Mouse (Mus musculus): Measurements from ENCODE around the gene Smc3. TPM values are rescaled to one million over a fixed set of nuclear protein-coding genes. Genes with fewer than 3 reads are reported as not detected.
"Not testable (repeated sequence)": the region's sequence is repeated elsewhere in the genome, so short reads cannot be mapped to it uniquely, and the experiment has no call there.

Smc3 gene
- polyA plus RNA-seq, 1 experiment from 2014 or later: 91.8 TPM

GRCm38 (mm10) chr19:53647301-53647700, 47.1 kb downstream of the Smc3 start:
- Histone ChIP-seq H3K4me1 (peaks cover 6% of the 10 kb centered on the region), H3K4me2 (no peak overlapping the region), H3K9me3 (no peaks in the 10 kb centered on the region), H3K27me3 (no peaks in the 10 kb centered on the region), H3K27ac (no peak overlapping the region), H3K9ac (no peak overlapping the region), H3K4me3 (replicated peaks) (no peak overlapping the region), H3K36me3 (replicated peaks) (peaks cover 41% of the 10 kb centered on the region)
- no peak for ATAC-seq (ENCODE audit: low FRiP score)
- WGBS: 90% methylated on average over 9 of the region's 9 CpGs

DNA sequence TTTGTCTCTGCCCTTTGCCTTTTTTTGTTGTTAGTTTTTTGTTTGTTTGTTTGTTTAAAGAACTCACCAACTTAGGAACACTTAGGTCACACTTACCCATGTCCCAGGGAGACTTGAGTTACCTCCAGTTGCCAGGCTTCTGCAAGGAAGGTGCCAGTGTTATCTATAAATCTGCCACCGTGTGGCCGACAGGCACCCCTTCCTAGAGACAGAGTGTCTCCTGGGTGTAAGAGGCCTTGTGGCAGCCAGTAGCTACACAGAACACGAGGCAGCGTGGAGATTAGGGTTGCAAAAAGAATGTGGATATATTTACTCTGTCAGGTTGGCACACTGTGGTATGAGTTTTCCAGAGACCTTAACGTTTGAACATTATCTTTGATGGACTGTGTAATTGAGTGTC, 47.9 kb downstream of the Smc3 start:
- H3K4me2 ChIP-seq: no peak overlapping the region
- H3K9ac ChIP-seq: no peak overlapping the region
- H3K4me1 ChIP-seq: peaks cover 11% of the 10 kb centered on the region
- WGBS: 66% methylated on average over 5 of the region's 5 CpGs
- H3K27ac ChIP-seq: no peak overlapping the region
- no peaks in the 10 kb centered on the region for H3K9me3 ChIP-seq
- H3K27me3 ChIP-seq: no peaks in the 10 kb centered on the region
- ATAC-seq (ENCODE audit: low FRiP score): no peak
- no peak overlapping the region for H3K4me3 ChIP-seq (replicated peaks)
- H3K36me3 ChIP-seq (replicated peaks): peaks cover 37% of the 10 kb centered on the region

- no peak overlapping the region for H3K4me3 ChIP-seq (replicated peaks)
- H3K4me2 ChIP-seq: no peak overlapping the region
- peaks cover 30% of the 10 kb centered on the region for H3K36me3 ChIP-seq (replicated peaks)
- peaks cover 16% of the 10 kb centered on the region for H3K4me1 ChIP-seq
- H3K9ac ChIP-seq: no peak overlapping the region
- H3K9me3 ChIP-seq: no peaks in the 10 kb centered on the region
- peak; percentile 47 for ATAC-seq (ENCODE audit: low FRiP score)
- H3K27ac ChIP-seq: no peak overlapping the region
- H3K27me3 ChIP-seq: no peaks in the 10 kb centered on the region
- 38% methylated on average over 10 of the region's 10 CpGs for WGBS
These were observed 48.6 kb downstream of the Smc3 start for GRCm38 (mm10) chr19:53648802-53649236.

- no peak overlapping the region for H3K4me3 ChIP-seq (replicated peaks)
- H3K27ac ChIP-seq: no peak overlapping the region
- no peaks in the 10 kb centered on the region for H3K27me3 ChIP-seq
- H3K9ac ChIP-seq: no peak overlapping the region
- H3K36me3 ChIP-seq (replicated peaks): peaks cover 26% of the 10 kb centered on the region
- no peak; the same call in 1 of the 2 replicates for ATAC-seq (ENCODE audit: low FRiP score)
- no peak overlapping the region for H3K4me2 ChIP-seq
- H3K9me3 ChIP-seq: no peaks in the 10 kb centered on the region
- peaks cover 22% of the 10 kb centered on the region for H3K4me1 ChIP-seq
- 78% methylated on average over 6 of the region's 6 CpGs for WGBS
These were observed 49.2 kb downstream of the Smc3 start for GRCm38 (mm10) chr19:53649361-53649760.

GRCm38 (mm10) chr19:53649802-53650201, 49.6 kb downstream of the Smc3 start:
- Histone ChIP-seq H3K27me3 (no peaks in the 10 kb centered on the region), H3K9ac (no peak overlapping the region), H3K27ac (no peak overlapping the region), H3K4me2 (no peak overlapping the region), H3K36me3 (replicated peaks) (peaks cover 23% of the 10 kb centered on the region), H3K4me1 (peaks cover 25% of the 10 kb centered on the region), H3K4me3 (replicated peaks) (no peak overlapping the region), H3K9me3 (no peaks in the 10 kb centered on the region)
- no peak for ATAC-seq (ENCODE audit: low FRiP score)
- 80% methylated on average over 5 of the region's 5 CpGs for WGBS

DNA sequence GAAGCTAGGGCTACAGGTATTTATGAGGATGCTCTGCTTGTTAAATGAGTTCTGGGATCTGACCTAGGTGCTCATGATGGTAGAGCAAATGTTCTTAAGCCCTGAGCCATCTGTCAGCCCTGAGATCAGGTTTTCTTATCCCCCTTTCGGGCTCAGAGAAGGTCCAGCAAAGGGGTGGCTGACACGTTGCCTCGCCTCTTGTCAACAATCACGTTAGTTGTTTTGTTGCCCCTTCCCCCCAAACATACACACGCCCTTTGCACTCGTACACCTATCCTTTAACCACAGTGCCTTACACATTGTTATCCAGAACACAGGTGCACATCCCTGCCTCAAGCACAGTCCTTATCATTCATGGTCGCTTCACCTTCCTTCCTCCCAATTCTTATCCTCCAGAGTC, 50.7 kb downstream of the Smc3 start:
- WGBS: 86% methylated on average over 7 of the region's 7 CpGs
- ATAC-seq (ENCODE audit: low FRiP score): no peak
- Histone ChIP-seq H3K4me3 (replicated peaks) (no peak overlapping the region), H3K4me2 (no peak overlapping the region), H3K4me1 (peaks cover 25% of the 10 kb centered on the region), H3K9ac (no peak overlapping the region), H3K27ac (no peak overlapping the region), H3K36me3 (replicated peaks) (peaks cover 14% of the 10 kb centered on the region), H3K9me3 (no peaks in the 10 kb centered on the region), H3K27me3 (no peaks in the 10 kb centered on the region)

DNA sequence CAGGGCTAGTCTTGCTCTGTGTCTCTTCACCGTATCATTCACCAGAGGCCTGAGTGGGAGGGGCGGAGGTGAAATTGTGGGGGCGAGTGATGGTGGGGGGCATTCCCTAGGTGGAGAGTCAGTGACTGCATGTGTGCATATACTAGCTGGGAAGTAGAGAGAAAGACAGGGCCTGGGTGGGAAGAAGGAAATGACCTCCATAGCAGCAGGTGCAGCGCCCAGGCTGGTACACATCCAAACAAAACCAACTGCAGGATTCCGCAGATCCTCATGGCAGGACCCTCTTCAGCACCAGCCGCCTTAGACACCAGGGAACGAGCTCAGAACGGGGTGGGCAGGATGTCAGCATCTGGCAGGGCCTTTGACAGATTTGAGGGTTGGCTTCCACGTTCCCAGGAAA, 52.1 kb downstream of the Smc3 start:
- H3K4me3 ChIP-seq (replicated peaks): no peak overlapping the region
- peaks cover 3% of the 10 kb centered on the region for H3K36me3 ChIP-seq (replicated peaks)
- 65% methylated on average over 9 of the region's 9 CpGs for WGBS
- H3K4me2 ChIP-seq: no peak overlapping the region
- no peak overlapping the region for H3K27ac ChIP-seq
- H3K4me1 ChIP-seq: peaks cover 25% of the 10 kb centered on the region
- H3K27me3 ChIP-seq: no peaks in the 10 kb centered on the region
- no peak for ATAC-seq (ENCODE audit: low FRiP score)
- H3K9ac ChIP-seq: no peak overlapping the region
- H3K9me3 ChIP-seq: no peaks in the 10 kb centered on the region

DNA sequence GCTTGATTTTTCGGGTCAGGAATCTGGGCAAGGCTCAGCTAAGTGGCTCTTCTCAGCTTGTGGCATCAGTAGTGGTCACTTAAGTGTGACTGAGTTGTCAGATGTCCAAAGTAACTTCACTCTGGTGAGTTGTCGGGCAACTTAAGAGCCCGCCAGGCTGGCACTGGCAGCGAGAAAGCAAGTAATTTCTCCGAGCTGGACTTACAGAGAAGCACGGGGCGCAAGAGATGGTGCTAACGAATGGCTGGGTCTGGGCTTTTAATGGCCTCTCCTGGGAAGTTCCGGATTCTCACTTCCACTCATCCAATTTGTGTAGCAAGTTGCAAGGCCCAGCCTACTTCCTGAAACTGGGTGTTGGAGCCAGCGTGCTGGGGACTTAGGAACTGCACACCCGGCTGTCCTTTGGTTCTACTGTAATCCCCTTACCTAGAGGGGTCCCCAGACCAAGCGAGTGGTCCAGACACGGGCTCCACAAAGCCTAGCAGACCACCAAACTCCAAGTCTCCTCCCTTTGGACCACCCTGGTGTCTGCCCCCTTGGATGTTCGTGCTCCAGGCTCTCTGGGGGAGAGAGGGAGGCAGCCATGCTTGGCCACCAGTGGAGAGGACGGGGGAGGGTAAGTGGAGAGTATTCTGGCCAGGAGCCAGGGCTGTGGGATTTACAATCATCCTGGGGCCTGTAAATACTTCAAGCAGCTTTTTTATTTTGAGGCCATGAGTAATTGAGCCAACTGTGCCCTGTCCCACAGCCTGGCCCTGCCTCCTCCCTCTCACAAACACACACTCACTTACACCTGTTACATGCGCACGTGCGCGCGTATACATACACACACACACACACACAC, 53.6 kb downstream of the Smc3 start:
- H3K27me3 ChIP-seq: no peaks in the 10 kb centered on the region
- peaks cover 25% of the 10 kb centered on the region for H3K4me1 ChIP-seq
- peak; percentile 49 for ATAC-seq (ENCODE audit: low FRiP score)
- H3K36me3 ChIP-seq (replicated peaks): no peaks in the 10 kb centered on the region
- WGBS: 68% methylated on average over 20 of the region's 20 CpGs
- no peak overlapping the region for H3K27ac ChIP-seq
- H3K9me3 ChIP-seq: no peaks in the 10 kb centered on the region
- no peak overlapping the region for H3K4me2 ChIP-seq
- H3K9ac ChIP-seq: no peak overlapping the region
- H3K4me3 ChIP-seq (replicated peaks): no peak overlapping the region

DNA sequence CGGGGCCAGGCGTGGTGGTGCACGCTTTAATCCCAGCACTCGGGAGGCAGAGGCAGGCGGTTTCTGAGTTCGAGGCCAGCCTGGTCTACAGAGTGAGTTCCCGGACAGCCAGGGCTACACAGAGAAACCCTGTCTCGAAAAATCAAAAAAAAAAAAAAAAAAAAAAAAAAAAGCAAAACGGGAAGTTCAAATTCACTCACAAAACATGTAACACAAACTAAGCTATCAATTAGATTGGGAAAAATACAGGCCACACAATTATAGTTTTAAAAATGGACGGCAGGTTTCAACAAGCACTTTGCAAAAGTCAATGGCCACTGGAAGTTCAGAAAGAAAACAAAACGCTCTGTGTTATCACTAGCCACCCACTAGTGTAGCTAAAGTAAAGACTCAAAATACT, 56.2 kb downstream of the Smc3 start:
- not testable (repeated sequence) for H3K4me2 ChIP-seq; H3K27me3 ChIP-seq; H3K4me3 ChIP-seq (replicated peaks); H3K27ac ChIP-seq; H3K36me3 ChIP-seq (replicated peaks); ATAC-seq (ENCODE audit: low FRiP score); H3K9ac ChIP-seq; H3K9me3 ChIP-seq
- WGBS: 88% methylated on average over 11 of the region's 11 CpGs
- H3K4me1 ChIP-seq: peaks cover 22% of the 10 kb centered on the region

DNA sequence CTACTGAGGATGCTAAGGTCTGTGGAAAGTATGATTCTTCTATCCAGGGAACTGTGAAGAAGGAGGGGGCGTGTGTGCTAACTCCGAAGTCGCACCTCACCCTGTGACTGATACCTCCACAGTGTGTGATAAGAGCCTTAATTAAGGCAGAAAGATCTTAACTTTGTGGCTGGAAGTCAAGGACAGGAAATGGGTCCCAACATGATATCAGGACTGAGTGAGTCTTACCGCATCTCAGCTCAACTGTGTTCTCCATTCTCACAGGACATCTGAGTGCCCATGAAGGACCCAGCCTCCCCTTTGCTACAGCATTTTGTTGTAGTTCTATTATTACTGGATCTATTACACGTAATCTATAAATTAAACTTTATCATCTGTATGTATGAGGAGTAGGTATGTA, 57.2 kb downstream of the Smc3 start:
- Histone ChIP-seq H3K9ac (no peak overlapping the region), H3K27me3 (no peaks in the 10 kb centered on the region; the same call in 1 of the 2 replicates), H3K4me1 (peaks cover 24% of the 10 kb centered on the region), H3K27ac (no peak overlapping the region), H3K36me3 (replicated peaks) (no peaks in the 10 kb centered on the region), H3K9me3 (no peaks in the 10 kb centered on the region), H3K4me2 (no peak overlapping the region), H3K4me3 (replicated peaks) (no peak overlapping the region)
- ATAC-seq (ENCODE audit: low FRiP score): no peak
- WGBS: 88% methylated on average over 5 of the region's 5 CpGs

DNA sequence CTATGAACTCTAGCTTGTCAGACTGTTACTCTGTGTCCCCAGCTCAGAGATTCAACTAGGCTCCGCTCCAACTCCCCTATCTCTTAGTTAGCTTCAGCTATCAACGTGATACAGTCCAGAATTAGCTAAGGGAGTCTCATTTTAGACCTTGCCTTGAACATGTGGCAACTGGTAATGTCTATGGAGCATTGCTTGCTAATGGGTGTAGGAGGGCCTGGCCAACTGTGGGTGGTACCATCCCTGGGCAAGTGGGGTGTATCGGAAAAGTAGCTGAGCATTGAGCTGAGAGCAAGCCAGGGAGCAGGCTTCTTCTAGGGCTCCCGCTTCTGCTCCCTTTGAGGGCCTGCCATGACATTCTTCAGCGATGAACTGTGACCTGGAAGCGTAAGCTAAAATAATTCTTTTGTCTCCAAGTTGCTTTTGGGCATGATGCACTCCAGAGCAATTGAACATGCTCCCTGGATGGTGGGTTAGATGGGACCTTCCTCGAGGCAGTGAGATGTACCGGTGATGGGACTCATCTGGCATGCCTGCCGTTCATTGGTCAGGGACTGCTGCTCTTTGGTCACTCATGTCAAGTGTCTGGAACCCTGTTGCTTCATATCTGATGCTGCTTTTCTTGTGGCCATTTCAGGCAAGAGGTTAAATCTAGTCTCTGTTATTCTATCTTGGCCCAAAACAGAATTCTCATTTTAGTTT, 60.7 kb downstream of the Smc3 start:
- no peak overlapping the region for H3K27ac ChIP-seq
- no peaks in the 10 kb centered on the region; the same call in 1 of the 2 replicates for H3K27me3 ChIP-seq
- 91% methylated on average over 9 of the region's 9 CpGs for WGBS
- no peak overlapping the region for H3K4me3 ChIP-seq (replicated peaks)
- no peaks in the 10 kb centered on the region for H3K36me3 ChIP-seq (replicated peaks)
- H3K4me2 ChIP-seq: no peak overlapping the region
- no peaks in the 10 kb centered on the region for H3K9me3 ChIP-seq
- no peak for ATAC-seq (ENCODE audit: low FRiP score)
- peaks cover 6% of the 10 kb centered on the region for H3K4me1 ChIP-seq
- no peak overlapping the region for H3K9ac ChIP-seq

DNA sequence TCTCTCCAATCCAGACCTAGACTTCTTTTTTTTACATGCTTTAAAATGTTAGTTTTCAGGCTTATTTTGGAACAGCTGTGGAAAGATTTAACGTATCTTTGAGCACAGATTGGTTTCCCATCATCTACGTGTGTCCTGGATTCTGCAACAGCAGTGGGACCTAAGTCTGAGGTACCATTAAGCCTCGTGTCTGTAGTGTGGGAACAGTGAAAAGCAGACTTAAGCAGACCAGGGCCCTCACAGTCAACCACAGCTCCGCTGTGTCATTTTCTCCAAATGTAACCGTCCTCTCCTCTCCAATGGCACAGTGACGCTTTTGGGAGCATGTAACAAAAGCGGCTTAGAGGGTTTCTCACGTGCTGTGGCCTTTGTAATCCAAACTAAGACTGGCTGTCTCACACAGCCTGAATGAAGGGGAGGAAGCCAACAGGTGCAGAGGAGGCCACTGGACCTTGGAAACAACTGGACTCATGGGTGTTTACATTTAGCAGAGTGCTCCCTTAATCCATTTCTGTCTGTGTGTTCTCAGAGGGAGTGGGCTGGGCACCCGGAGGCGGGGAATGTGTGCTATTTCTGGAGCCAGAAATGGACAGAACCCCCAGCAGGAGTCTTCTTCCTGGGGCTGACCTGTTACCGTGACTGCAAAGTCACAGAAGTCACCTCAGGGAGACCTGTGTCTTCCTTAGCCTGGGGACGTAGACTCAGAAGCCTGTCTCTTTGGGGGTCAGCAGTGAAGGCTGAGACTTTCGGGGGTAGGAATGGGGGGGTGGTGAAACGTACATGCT, 61.9 kb downstream of the Smc3 start:
- Histone ChIP-seq H3K4me2 (no peak overlapping the region), H3K27ac (no peak overlapping the region), H3K27me3 (no peaks in the 10 kb centered on the region; the same call in 1 of the 2 replicates), H3K9me3 (no peaks in the 10 kb centered on the region), H3K36me3 (replicated peaks) (no peaks in the 10 kb centered on the region), H3K4me1 (peaks cover 10% of the 10 kb centered on the region), H3K4me3 (replicated peaks) (no peak overlapping the region), H3K9ac (no peak overlapping the region)
- 36% methylated on average over 14 of the region's 14 CpGs for WGBS
- ATAC-seq (ENCODE audit: low FRiP score): no peak

All from forebrain, embryonic 12.5 days (tissue).